Mouse (Mus musculus): Measurements from ENCODE around the gene Kpna4. TPM values are rescaled to one million over a fixed set of nuclear protein-coding genes. Genes with fewer than 3 reads are reported as not detected.

Gene Kpna4
- polyA plus RNA-seq, 1 experiment from 2014 or later, result 30.9 TPM

- H3K4me2 ChIP-seq (replicated peaks), result no peak overlapping the region
- H3K36me3 ChIP-seq, result no peaks in the 10 kb centered on the region
- no peaks in the 10 kb centered on the region for H3K27me3 ChIP-seq
- H3K27ac ChIP-seq, result no peak overlapping the region
- H3K4me3 ChIP-seq, result no peak overlapping the region
- WGBS, result 80% methylated on average over 7 of the region's 7 CpGs
- H3K9ac ChIP-seq, result no peak overlapping the region
- H3K4me1 ChIP-seq, result no peaks in the 10 kb centered on the region
- ATAC-seq (ENCODE audit: low FRiP score, low read depth), result no peak
- H3K9me3 ChIP-seq, result peaks cover 5% of the 10 kb centered on the region; the same call in 1 of the 2 replicates
These were observed 15.6 kb upstream of the Kpna4 start for GRCm38 (mm10) chr3:69142372-69142994.

- H3K4me2 ChIP-seq (replicated peaks), result no peak overlapping the region
- H3K36me3 ChIP-seq, result no peaks in the 10 kb centered on the region
- ATAC-seq (ENCODE audit: low FRiP score, low read depth), result no peak
- peaks cover 5% of the 10 kb centered on the region; the same call in 1 of the 2 replicates for H3K9me3 ChIP-seq
- H3K27me3 ChIP-seq, result no peaks in the 10 kb centered on the region
- H3K27ac ChIP-seq, result no peak overlapping the region
- no peaks in the 10 kb centered on the region for H3K4me1 ChIP-seq
- H3K9ac ChIP-seq, result no peak overlapping the region
- WGBS, result 88% methylated on average over 4 of the region's 4 CpGs
- no peak overlapping the region for H3K4me3 ChIP-seq
These were observed 13.9 kb upstream of the Kpna4 start for GRCm38 (mm10) chr3:69140851-69141250.

- no peaks in the 10 kb centered on the region for H3K27me3 ChIP-seq
- H3K27ac ChIP-seq, result no peak overlapping the region
- H3K4me2 ChIP-seq (replicated peaks), result no peak overlapping the region
- H3K4me3 ChIP-seq, result no peak overlapping the region
- ATAC-seq (ENCODE audit: low FRiP score, low read depth), result no peak
- H3K36me3 ChIP-seq, result no peaks in the 10 kb centered on the region
- no peaks in the 10 kb centered on the region for H3K4me1 ChIP-seq
- no peaks in the 10 kb centered on the region for H3K9me3 ChIP-seq
- H3K9ac ChIP-seq, result no peak overlapping the region
- WGBS, result 62% methylated on average over 6 of the region's 6 CpGs
These were observed 9.1 kb upstream of the Kpna4 start for GRCm38 (mm10) chr3:69136059-69136458.

GRCm38 (mm10) chr3:69130973-69131372, 4.1 kb upstream of the Kpna4 start:
- H3K9me3 ChIP-seq, result no peaks in the 10 kb centered on the region
- ATAC-seq (ENCODE audit: low FRiP score, low read depth), result no peak
- peaks cover 4% of the 10 kb centered on the region; the same call in 1 of the 2 replicates for H3K27me3 ChIP-seq
- H3K27ac ChIP-seq, result no peak overlapping the region
- H3K4me1 ChIP-seq, result no peaks in the 10 kb centered on the region
- H3K4me2 ChIP-seq (replicated peaks), result no peak overlapping the region
- 88% methylated on average over 4 of the region's 4 CpGs for WGBS
- no peaks in the 10 kb centered on the region for H3K36me3 ChIP-seq
- no peak overlapping the region for H3K4me3 ChIP-seq
- no peak overlapping the region for H3K9ac ChIP-seq

- peaks cover 18% of the 10 kb centered on the region for H3K4me1 ChIP-seq
- H3K27me3 ChIP-seq, result peaks cover 4% of the 10 kb centered on the region; the same call in 1 of the 2 replicates
- H3K36me3 ChIP-seq, result no peaks in the 10 kb centered on the region
- no peaks in the 10 kb centered on the region for H3K9me3 ChIP-seq
- no peak for ATAC-seq (ENCODE audit: low FRiP score, low read depth)
- H3K4me2 ChIP-seq (replicated peaks), result peak overlapping the region; percentile 69
- WGBS, result 5% methylated on average over 9 of the region's 9 CpGs
- no peak overlapping the region; the same call in 1 of the 2 replicates for H3K27ac ChIP-seq
- H3K9ac ChIP-seq, result peak overlapping the region; percentile 61
- peak overlapping the region; percentile 93 for H3K4me3 ChIP-seq
These were observed 780 bp upstream of the Kpna4 start for GRCm38 (mm10) chr3:69127693-69128092.

GRCm38 (mm10) chr3:69127346-69127678, 399 bp upstream of the Kpna4 start:
- Histone ChIP-seq H3K9me3 (no peaks in the 10 kb centered on the region), H3K4me2 (replicated peaks) (peak overlapping the region; percentile 69), H3K4me3 (peak overlapping the region; percentile 93), H3K9ac (peak overlapping the region; percentile 61), H3K27ac (peak overlapping the region; percentile 45; the same call in 1 of the 2 replicates), H3K27me3 (peaks cover 4% of the 10 kb centered on the region; the same call in 1 of the 2 replicates), H3K36me3 (no peaks in the 10 kb centered on the region), H3K4me1 (peaks cover 18% of the 10 kb centered on the region)
- WGBS, result under 1% methylated on average over 10 of the region's 10 CpGs
- peak; percentile 71 for ATAC-seq (ENCODE audit: low FRiP score, low read depth)

GRCm38 (mm10) chr3:69125891-69126508, 913 bp downstream of the Kpna4 start:
- Histone ChIP-seq H3K4me2 (replicated peaks) (peak overlapping the region; percentile 69), H3K4me3 (peak overlapping the region; percentile 93), H3K27ac (peak overlapping the region; percentile 95), H3K9me3 (no peaks in the 10 kb centered on the region), H3K27me3 (peaks cover 4% of the 10 kb centered on the region; the same call in 1 of the 2 replicates), H3K9ac (peak overlapping the region; percentile 97), H3K36me3 (no peaks in the 10 kb centered on the region), H3K4me1 (peaks cover 21% of the 10 kb centered on the region)
- WGBS, result under 1% methylated on average over 35 of the region's 35 CpGs
- ATAC-seq (ENCODE audit: low FRiP score, low read depth), result no peak

GRCm38 (mm10) chr3:69125461-69125860, 1.5 kb downstream of the Kpna4 start:
- 26% methylated on average over 4 of the region's 4 CpGs for WGBS
- peak overlapping the region; percentile 69 for H3K4me2 ChIP-seq (replicated peaks)
- H3K9me3 ChIP-seq, result no peaks in the 10 kb centered on the region
- peak overlapping the region; percentile 93 for H3K4me3 ChIP-seq
- no peak overlapping the region for H3K27ac ChIP-seq
- H3K36me3 ChIP-seq, result no peaks in the 10 kb centered on the region
- peaks cover 21% of the 10 kb centered on the region for H3K4me1 ChIP-seq
- peaks cover 4% of the 10 kb centered on the region; the same call in 1 of the 2 replicates for H3K27me3 ChIP-seq
- peak overlapping the region; percentile 97 for H3K9ac ChIP-seq
- ATAC-seq (ENCODE audit: low FRiP score, low read depth), result no peak

GRCm38 (mm10) chr3:69118827-69119226, 8.1 kb downstream of the Kpna4 start:
- Histone ChIP-seq H3K36me3 (no peaks in the 10 kb centered on the region), H3K9ac (no peak overlapping the region), H3K27me3 (no peaks in the 10 kb centered on the region), H3K4me2 (replicated peaks) (no peak overlapping the region), H3K9me3 (no peaks in the 10 kb centered on the region), H3K27ac (no peak overlapping the region), H3K4me3 (no peak overlapping the region), H3K4me1 (peaks cover 23% of the 10 kb centered on the region)
- ATAC-seq (ENCODE audit: low FRiP score, low read depth), result no peak
- 65% methylated on average over 3 of the region's 3 CpGs for WGBS

GRCm38 (mm10) chr3:69114760-69115159, 12.2 kb downstream of the Kpna4 start:
- no peak overlapping the region for H3K4me3 ChIP-seq
- WGBS, result 94% methylated on average over 1 of the region's 1 CpGs

GRCm38 (mm10) chr3:69113956-69114355, 13.0 kb downstream of the Kpna4 start:
- no peak overlapping the region for H3K4me2 ChIP-seq (replicated peaks)
- H3K9me3 ChIP-seq, result no peaks in the 10 kb centered on the region
- no peak for ATAC-seq (ENCODE audit: low FRiP score, low read depth)
- WGBS, result 76% methylated on average over 1 of the region's 1 CpGs
- H3K4me3 ChIP-seq, result no peak overlapping the region
- no peaks in the 10 kb centered on the region for H3K36me3 ChIP-seq
- no peaks in the 10 kb centered on the region for H3K27me3 ChIP-seq
- H3K4me1 ChIP-seq, result peaks cover 15% of the 10 kb centered on the region; the same call in 1 of the 2 replicates
- H3K9ac ChIP-seq, result no peak overlapping the region
- H3K27ac ChIP-seq, result no peak overlapping the region

More at GRCm38 (mm10) chr3:69114760-69115159, 12.2 kb downstream of the Kpna4 start:
- H3K4me2 ChIP-seq (replicated peaks), result no peak overlapping the region
- H3K9me3 ChIP-seq, result no peaks in the 10 kb centered on the region
- no peaks in the 10 kb centered on the region for H3K27me3 ChIP-seq
- H3K27ac ChIP-seq, result no peak overlapping the region
- H3K36me3 ChIP-seq, result no peaks in the 10 kb centered on the region
- peaks cover 15% of the 10 kb centered on the region; the same call in 1 of the 2 replicates for H3K4me1 ChIP-seq
- no peak overlapping the region for H3K9ac ChIP-seq
- no peak for ATAC-seq (ENCODE audit: low FRiP score, low read depth)

GRCm38 (mm10) chr3:69109079-69109478, 17.8 kb downstream of the Kpna4 start:
- no peaks in the 10 kb centered on the region for H3K9me3 ChIP-seq
- no peak overlapping the region for H3K9ac ChIP-seq
- H3K36me3 ChIP-seq, result no peaks in the 10 kb centered on the region
- H3K4me2 ChIP-seq (replicated peaks), result no peak overlapping the region
- no peaks in the 10 kb centered on the region for H3K27me3 ChIP-seq
- ATAC-seq (ENCODE audit: low FRiP score, low read depth), result no peak
- no peak overlapping the region for H3K4me3 ChIP-seq
- 89% methylated on average over 1 of the region's 1 CpGs for WGBS
- no peaks in the 10 kb centered on the region for H3K4me1 ChIP-seq
- H3K27ac ChIP-seq, result no peak overlapping the region

All from limb, embryonic 13.5 days (tissue).